Mouse (Mus musculus) olfactory bulb, adult 2 months (tissue): ENCODE measurements around the gene Prg3.

Source experiments
- CTCF ChIP-seq: fragments of 200-500 bp; IDR thresholded peaks from 2 replicates; pipeline ENCODE4 v1.5.1; 2012; ENCODE audit warnings: low read depth, mild to moderate bottlenecking, low read length, moderate library complexity; ENCODE audit not compliant: insufficient read depth
- POLR2A ChIP-seq: fragments of 200-500 bp; IDR thresholded peaks from 2 replicates; pipeline ENCODE4 v1.6.1; 2012; ENCODE audit warnings: mild to moderate bottlenecking, low read depth, low read length, moderate library complexity; ENCODE audit not compliant: insufficient read depth

DNA sequence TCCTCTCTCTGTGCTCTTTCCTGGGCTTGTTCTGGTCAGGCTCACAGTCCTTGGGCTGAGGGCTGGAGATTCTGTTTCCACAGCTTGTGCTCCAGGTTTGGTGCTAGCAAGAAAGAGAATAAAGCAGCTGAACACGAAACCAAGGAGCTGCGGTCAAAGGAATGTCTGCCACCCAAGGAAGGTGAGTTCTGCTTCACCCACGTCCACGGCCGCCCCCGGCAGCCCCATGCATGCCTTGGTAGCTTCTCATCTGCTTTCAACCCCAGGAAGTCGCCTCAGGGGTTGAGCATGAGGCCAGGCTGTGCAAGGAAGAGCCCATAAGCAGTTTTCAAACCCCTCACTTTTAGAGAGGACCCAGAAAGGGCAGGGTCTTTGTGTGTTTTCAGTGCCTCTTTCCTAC is 39.8 kb upstream of the Prg3 start:
- TF ChIP-seq POLR2A (no peak), CTCF (no peak)
